Comparison of ENCODE assay signal across 16 mouse cellular contexts in genomic region chr8:120433734-120434133, GRCm38 (mm10).
DNase-seq lines count a peak whose midpoint lies in the region; ATAC-seq and TF ChIP-seq lines count a peak whose summit lies in the region.
"Had no signal": no experiment of that assay in that cellular context is flagged by ENCODE, and none has a peak within 500 bp of the region (broad histone marks: within the 10 kb centered on the region; RNA-seq: fewer than 3 reads in every experiment).

No protein-coding gene starts in this region.

- H3K4me1 ChIP-seq in forebrain, embryonic 13.5 days = peaks cover 56% of the 10 kb centered on the region
- H3K4me1 ChIP-seq in forebrain, embryonic 11.5 days (replicated peaks; ENCODE audit: control insufficient read depth, insufficient read depth, low read length) = peaks cover 14% of the 10 kb centered on the region
- H3K4me1 ChIP-seq in liver, adult 2 months (ENCODE audit: control insufficient read depth, insufficient read depth, low read length) = peaks cover 18% of the 10 kb centered on the region
- peaks cover 17% of the 10 kb centered on the region; the same call in 1 of the 2 replicates for H3K4me1 ChIP-seq in liver, embryonic 11.5 days (replicated peaks; ENCODE audit: control insufficient read depth, insufficient read depth, low read length)

- H3K9me3 ChIP-seq in forebrain, embryonic 13.5 days (replicated peaks) = no peaks in the 10 kb centered on the region; the same call in 1 of the 2 replicates
- peaks cover 4% of the 10 kb centered on the region; the same call in 1 of the 2 replicates for H3K9me3 ChIP-seq in forebrain, embryonic 11.5 days (ENCODE audit: control insufficient read depth, low read length)
- peaks cover 6% of the 10 kb centered on the region for H3K9me3 ChIP-seq in liver, embryonic 11.5 days (ENCODE audit: control insufficient read depth, low read length)
- H3K9me3 ChIP-seq: embryonic facial prominence, embryonic 13.5 days; neural tube, embryonic 13.5 days; stomach, embryonic 15.5 days had no signal

- H3K9ac ChIP-seq in forebrain, embryonic 13.5 days = no peak overlapping the region
- H3K9ac ChIP-seq in forebrain, embryonic 11.5 days (ENCODE audit: low read length) = no peak overlapping the region
- no peak overlapping the region for H3K9ac ChIP-seq in liver, adult 2 months (ENCODE audit: low read depth, low read length)
- H3K9ac ChIP-seq in liver, embryonic 11.5 days (ENCODE audit: low read depth, low read length) = no peak overlapping the region
- H3K9ac ChIP-seq: embryonic facial prominence, embryonic 13.5 days; hindbrain, embryonic 14.5 days; neural tube, embryonic 13.5 days; stomach, embryonic 15.5 days had no signal

- peak overlapping the region; percentile 80; the same call in 1 of the 2 replicates for H3K27ac ChIP-seq in forebrain, embryonic 13.5 days
- no peak overlapping the region for H3K27ac ChIP-seq in forebrain, embryonic 11.5 days (ENCODE audit: low read depth, low read length)
- H3K27ac ChIP-seq in liver, adult 2 months (replicated peaks; ENCODE audit: insufficient read depth, low read depth, low read length) = no peak overlapping the region
- no peak overlapping the region for H3K27ac ChIP-seq in liver, embryonic 11.5 days (ENCODE audit: low read depth, low read length)
- H3K27ac ChIP-seq: embryonic facial prominence, embryonic 13.5 days; hindbrain, embryonic 14.5 days; midbrain, embryonic 12.5 days; stomach, embryonic 15.5 days had no signal

- ATAC-seq in forebrain, embryonic 13.5 days = no peak
- no peak for ATAC-seq in forebrain, embryonic 11.5 days (replicated peaks; ENCODE audit: low FRiP score)
- ATAC-seq in liver, embryonic 11.5 days (replicated peaks; ENCODE audit: low FRiP score) = no peak

- no peak overlapping the region for H3K4me3 ChIP-seq in forebrain, embryonic 13.5 days
- no peak overlapping the region for H3K4me3 ChIP-seq in forebrain, embryonic 11.5 days (ENCODE audit: low read depth, low read length)
- no peak overlapping the region for H3K4me3 ChIP-seq in liver, adult 2 months (ENCODE audit: insufficient read depth, low read depth, low read length)
- no peak overlapping the region for H3K4me3 ChIP-seq in liver, embryonic 11.5 days (ENCODE audit: low read depth, low read length)
- H3K4me3 ChIP-seq: embryonic facial prominence, embryonic 13.5 days; midbrain, embryonic 12.5 days; neural tube, embryonic 13.5 days; stomach, embryonic 15.5 days had no signal

- no peak for TF ChIP-seq POLR2A in liver, adult 2 months (IDR thresholded peaks at IDR 0.05; ENCODE audit: extremely low read depth, insufficient read depth, low read length)

- no peak for DNase-seq in forebrain, embryonic 11.5 days (ENCODE audit: low spot score)
- no peak for DNase-seq in liver, adult 2 months (ENCODE audit: extremely low read depth, low read depth, low spot score)
- DNase-seq in liver, embryonic 11.5 days (ENCODE audit: low spot score) = no peak
- peak; percentile 30 for DNase-seq in NIH3T3 (ENCODE audit: low read depth)
- peak; percentile 34 for DNase-seq in naive thymus-derived CD4-positive, alpha-beta T cell, adult 2 months (ENCODE audit: low read depth)
- DNase-seq in cerebellum, adult 9-10 months = no peak
- DNase-seq in thymus, postnatal 10 days (ENCODE audit: low spot score in 2 of 2) = no peak
- DNase-seq: adrenal gland, adult 2 months; lung, adult 2 months had no signal

- 0 out of 2 replicates have a peak, but pooled peaks have one; percentile 5 for TF ChIP-seq CTCF in liver, adult 2 months (IDR thresholded peaks at IDR 0.05; ENCODE audit: low read depth, low read length)

- no peaks in the 10 kb centered on the region for H3K79me2 ChIP-seq in liver, adult 2 months (ENCODE audit: control insufficient read depth, insufficient read depth, low read length)

- H3K4me2 ChIP-seq in forebrain, embryonic 13.5 days = no peak overlapping the region
- no peak overlapping the region for H3K4me2 ChIP-seq in forebrain, embryonic 11.5 days (ENCODE audit: low read depth, low read length, severe bottlenecking)
- no peak overlapping the region for H3K4me2 ChIP-seq in liver, embryonic 11.5 days
- H3K4me2 ChIP-seq: embryonic facial prominence, embryonic 13.5 days; heart, embryonic 11.5 days; hindbrain, embryonic 14.5 days; midbrain, embryonic 12.5 days; neural tube, embryonic 13.5 days; stomach, embryonic 15.5 days had no signal

- no peaks in the 10 kb centered on the region for H3K36me3 ChIP-seq in forebrain, embryonic 13.5 days (ENCODE audit: poor library complexity, severe bottlenecking)
- H3K36me3 ChIP-seq in forebrain, embryonic 11.5 days (ENCODE audit: control insufficient read depth, insufficient read depth, low read length) = no peaks in the 10 kb centered on the region
- H3K36me3 ChIP-seq in liver, adult 2 months (ENCODE audit: control insufficient read depth, insufficient read depth, low read length) = no peaks in the 10 kb centered on the region
- no peaks in the 10 kb centered on the region for H3K36me3 ChIP-seq in liver, embryonic 11.5 days (ENCODE audit: control insufficient read depth, insufficient read depth, low read length)
- H3K36me3 ChIP-seq: embryonic facial prominence, embryonic 13.5 days; midbrain, embryonic 12.5 days; neural tube, embryonic 13.5 days; stomach, embryonic 15.5 days had no signal

- 100% methylated on average over 1 of the region's 1 CpGs for whole genome bisulfite sequencing in forebrain, embryonic 13.5 days
- 95% methylated on average over 1 of the region's 1 CpGs for WGBS in forebrain, embryonic 11.5 days
- 100% methylated on average over 1 of the region's 1 CpGs for WGBS in liver, adult 2 months
- WGBS in liver, embryonic 11.5 days = 100% methylated on average over 1 of the region's 1 CpGs

- no peaks in the 10 kb centered on the region for H3K27me3 ChIP-seq in forebrain, embryonic 13.5 days
- H3K27me3 ChIP-seq in forebrain, embryonic 11.5 days (ENCODE audit: control insufficient read depth, insufficient read depth, low read length) = no peaks in the 10 kb centered on the region
- H3K27me3 ChIP-seq in liver, adult 2 months (ENCODE audit: control insufficient read depth, insufficient read depth, low read length) = no peaks in the 10 kb centered on the region
- no peaks in the 10 kb centered on the region; the same call in 1 of the 2 replicates for H3K27me3 ChIP-seq in liver, embryonic 11.5 days (replicated peaks; ENCODE audit: control insufficient read depth, insufficient read depth, low read length)
- H3K27me3 ChIP-seq: neural tube, embryonic 13.5 days; stomach, embryonic 15.5 days had no signal

Comparison
In these comparisons a context has a peak if more than half of its experiments do, and no peak if none do; other contexts are left out.
1. DNase-seq: peak in NIH3T3 (single experiment) and naive thymus-derived CD4-positive, alpha-beta T cell, adult 2 months (single experiment); none in forebrain, embryonic 11.5 days (single experiment), liver, adult 2 months (single experiment), liver, embryonic 11.5 days (single experiment), cerebellum, adult 9-10 months (single experiment) and thymus, postnatal 10 days (0 of 2).